Mouse (Mus musculus) induced T-regulatory cell, adult 2 months (primary cell): Measurements from ENCODE around the gene Capza3.

ENCODE experiments used
- DNase-seq: peaks from one replicate; pipeline ENCODE4 v3.0.0-alpha.2; 2012; ENCODE audit warnings: low read depth

The Capza3 gene

GRCm38 (mm10) chr6:140040952-140041351 is at the start of gene Capza3:
Gene Capza3 (plus strand): TSS chr6:140041252.
- DNase-seq, result no peak

- no peak for DNase-seq
Observed at GRCm38 (mm10) chr6:140005181-140005580, 35.9 kb upstream of the Capza3 start.

DNA sequence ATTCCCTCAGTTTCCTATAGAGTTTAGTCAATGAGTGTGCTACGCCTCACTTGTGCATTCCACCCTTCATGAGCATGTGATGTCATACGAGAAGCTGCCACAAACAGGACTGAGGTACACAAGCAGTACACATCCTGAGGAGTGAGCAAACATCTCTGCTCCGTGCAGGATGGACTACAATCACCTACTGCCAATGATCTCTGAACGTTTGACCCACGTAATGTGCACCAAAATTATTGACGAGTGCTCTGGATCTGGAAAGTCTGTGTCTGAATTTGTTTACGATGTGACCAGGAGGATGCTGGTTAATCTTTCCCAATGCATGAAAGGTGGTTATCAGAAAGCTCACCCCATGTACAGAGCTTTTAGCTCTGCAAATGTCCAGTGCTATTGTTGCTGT is 16.6 kb upstream of the Capza3 start:
- no peak for DNase-seq

GRCm38 (mm10) chr6:140041357-140041756 is 305 bp downstream of the Capza3 start, which contains the start of gene Plcz1:
Gene Plcz1 (minus strand): TSS chr6:140041457.
- no peak for DNase-seq

DNA sequence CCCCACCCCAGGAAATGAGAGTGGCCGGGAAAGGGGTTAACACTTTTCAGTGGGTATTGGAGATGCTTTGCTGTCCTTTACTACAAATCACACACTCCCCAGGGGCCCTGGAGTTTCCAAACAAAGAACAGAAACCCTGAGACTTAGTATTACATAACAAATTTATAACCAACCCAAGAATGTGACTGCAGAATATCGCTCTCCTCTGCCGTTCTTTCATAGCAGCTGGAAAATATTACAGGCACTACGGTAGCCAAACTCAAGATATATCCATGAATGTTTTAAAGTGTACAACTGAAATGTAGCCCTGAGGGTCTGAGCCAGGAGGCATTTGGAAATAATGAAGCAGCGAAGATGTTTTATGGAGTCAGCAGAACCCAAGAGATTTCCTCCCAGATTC is 10.4 kb downstream of the Capza3 start:
- DNase-seq, result no peak

DNA sequence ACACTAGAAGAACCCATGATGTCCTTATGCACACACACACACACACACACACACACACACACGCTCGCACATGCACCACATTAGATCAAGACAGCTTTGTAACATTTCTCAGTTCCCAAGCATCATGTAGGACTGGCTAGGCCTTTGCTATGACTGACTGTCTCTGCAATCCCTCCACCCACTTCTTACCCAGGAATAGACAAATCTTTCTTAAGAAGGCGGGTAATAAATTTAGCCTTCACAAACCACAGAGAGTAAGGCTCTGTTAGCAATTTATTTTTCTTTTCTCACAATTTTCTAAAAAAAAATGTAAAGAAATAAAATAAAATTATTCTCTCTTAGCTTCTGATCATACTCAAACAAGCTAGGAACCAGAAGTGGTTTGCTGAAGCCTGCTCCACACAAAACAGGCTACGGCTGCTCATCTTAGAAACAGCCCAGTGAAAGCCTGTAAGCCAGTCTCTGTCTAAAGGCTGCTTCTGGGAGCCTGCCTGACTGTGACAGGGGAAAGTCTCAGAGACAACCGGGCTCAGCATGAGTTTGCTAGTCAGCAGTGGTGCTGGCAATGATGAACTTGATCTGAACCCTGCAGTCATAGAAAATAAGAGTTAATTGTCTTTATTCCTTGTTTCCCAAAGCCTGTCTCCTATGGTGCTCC is 13.3 kb downstream of the Capza3 start:
- DNase-seq, result no peak

DNA sequence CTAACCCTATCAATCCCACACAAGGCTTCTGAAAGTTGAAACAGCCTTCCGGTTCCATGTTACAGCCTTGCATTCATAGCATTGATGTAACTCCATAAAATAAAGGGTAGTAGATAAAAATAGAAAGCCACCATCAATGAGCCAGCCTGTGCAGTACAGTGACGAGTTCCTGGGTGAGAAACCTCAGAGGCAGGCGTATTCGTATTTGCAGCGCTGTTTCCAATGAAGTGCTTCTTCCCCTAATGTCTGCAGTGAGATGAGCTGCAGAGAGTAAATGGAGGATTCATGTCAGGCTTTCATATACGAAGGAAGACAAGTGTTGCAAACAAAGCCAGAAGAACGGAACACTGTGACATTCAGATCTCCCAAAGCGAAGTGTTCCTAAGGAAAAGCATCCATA is 28.1 kb downstream of the Capza3 start:
- DNase-seq, result no peak

- DNase-seq, result no peak
Observed at GRCm38 (mm10) chr6:140080933-140081332, 39.9 kb downstream of the Capza3 start.

- DNase-seq, result no peak
Observed at GRCm38 (mm10) chr6:140081739-140082138, 40.7 kb downstream of the Capza3 start.

DNA sequence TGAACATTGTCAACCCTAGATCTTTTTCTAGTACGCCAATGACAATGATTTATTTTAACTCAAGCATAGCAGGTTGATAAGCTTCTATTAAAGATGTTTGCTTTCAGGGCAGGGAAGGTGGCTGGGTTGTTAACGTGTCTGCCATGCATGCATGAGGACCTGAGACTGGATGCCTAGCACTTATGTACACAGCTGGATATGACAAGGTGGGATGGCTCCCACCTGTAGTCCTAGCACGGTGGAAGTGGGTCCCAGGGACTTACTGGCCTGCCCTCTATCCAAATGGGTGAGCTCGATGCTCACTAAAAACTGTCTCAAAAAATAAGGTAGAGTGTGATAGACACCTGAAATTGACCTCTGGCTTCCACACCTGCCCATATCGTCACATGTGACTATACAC is 48.8 kb downstream of the Capza3 start:
- no peak for DNase-seq
